Mouse (Mus musculus) C2C12 (cell line): ENCODE data around the gene Wars2.

Experiments
- CEBPB ChIP-seq: IDR thresholded peaks from one replicate; pipeline ENCODE4 v1.6.1; 2011; ENCODE audit warnings: low read depth, mild to moderate bottlenecking, control low read depth, moderate library complexity
- CTCF ChIP-seq: IDR thresholded peaks from one replicate; pipeline ENCODE4 v1.5.1; 2011; ENCODE audit not compliant: control insufficient read depth, insufficient read depth, insufficient read length
- MAX ChIP-seq: IDR thresholded peaks from one replicate; pipeline ENCODE4 v1.6.1; 2011; ENCODE audit warnings: mild to moderate bottlenecking, control low read depth
- USF1 ChIP-seq: IDR thresholded peaks from one replicate; pipeline ENCODE4 v1.6.1; 2011; ENCODE audit warnings: low read depth, mild to moderate bottlenecking, control low read depth, moderate library complexity

- TF ChIP-seq CTCF (no peak), CEBPB (no peak), USF1 (no peak), MAX (no peak)
Measured at GRCm38 (mm10) chr3:99249906-99250305, 109.0 kb downstream of the Wars2 start.
